Mouse (Mus musculus): ENCODE results near the gene Psme2. TPM values are rescaled to one million over a fixed set of nuclear protein-coding genes. Genes with fewer than 3 reads are reported as not detected.

Gene Psme2
- polyA plus RNA-seq, 1 experiment from 2014 or later: 222 TPM

GRCm38 (mm10) chr14:55584702-55585565 lies 6.0 kb downstream of the Psme2 start, which contains the start of gene Emc9:
Emc9 (minus strand) TSS chr14:55585302.
- peak within 1 kb of the TSS; percentile 85 for H3K9ac ChIP-seq (replicated peaks)
- no peaks in the 10 kb centered on the region for H3K27me3 ChIP-seq (ENCODE audit: insufficient read depth, low read length)
- ATAC-seq: peak; percentile 95
- no peak for TF ChIP-seq CTCF (IDR thresholded peaks at IDR 0.05; ENCODE audit: low read depth)
- peak within 1 kb of the TSS; percentile 94 for H3K27ac ChIP-seq (ENCODE audit: low read depth)
- H3K4me1 ChIP-seq (ENCODE audit: insufficient read depth): peaks cover 29% of the 10 kb centered on the region
- H3K4me3 ChIP-seq (ENCODE audit: low read depth, low read length): peak within 1 kb of the TSS; percentile 81
- 2% methylated on average over 43 of the region's 43 CpGs for WGBS (ENCODE audit: insufficient replicate concordance)
- peaks cover 29% of the 10 kb centered on the region for H3K36me3 ChIP-seq (replicated peaks; ENCODE audit: insufficient read depth, low read length)
- H3K4me2 ChIP-seq (ENCODE audit: low read depth, low read length): peak within 1 kb of the TSS; percentile 97
- peak; percentile 87 for DNase-seq
- no peaks in the 10 kb centered on the region for H3K9me3 ChIP-seq (ENCODE audit: low read length)

GRCm38 (mm10) chr14:55584303-55584701 lies 6.6 kb downstream of the Psme2 start:
- Histone ChIP-seq H3K4me3 (ENCODE audit: low read depth, low read length) (peak overlapping the region; percentile 81), H3K36me3 (replicated peaks; ENCODE audit: insufficient read depth, low read length) (peaks cover 34% of the 10 kb centered on the region), H3K4me2 (ENCODE audit: low read depth, low read length) (peak overlapping the region; percentile 97), H3K9me3 (ENCODE audit: low read length) (no peaks in the 10 kb centered on the region), H3K27ac (ENCODE audit: low read depth) (peak overlapping the region; percentile 94), H3K4me1 (ENCODE audit: insufficient read depth) (peaks cover 28% of the 10 kb centered on the region), H3K27me3 (ENCODE audit: insufficient read depth, low read length) (no peaks in the 10 kb centered on the region), H3K9ac (replicated peaks) (peak overlapping the region; percentile 85)
- TF ChIP-seq CTCF (IDR thresholded peaks at IDR 0.05; ENCODE audit: low read depth) (no peak), EP300 (IDR thresholded peaks at IDR 0.05; ENCODE audit: low read depth) (no peak)
- no peak for DNase-seq
- 30% methylated on average over 5 of the region's 5 CpGs for WGBS (ENCODE audit: insufficient replicate concordance)
- no peak for ATAC-seq

DNA sequence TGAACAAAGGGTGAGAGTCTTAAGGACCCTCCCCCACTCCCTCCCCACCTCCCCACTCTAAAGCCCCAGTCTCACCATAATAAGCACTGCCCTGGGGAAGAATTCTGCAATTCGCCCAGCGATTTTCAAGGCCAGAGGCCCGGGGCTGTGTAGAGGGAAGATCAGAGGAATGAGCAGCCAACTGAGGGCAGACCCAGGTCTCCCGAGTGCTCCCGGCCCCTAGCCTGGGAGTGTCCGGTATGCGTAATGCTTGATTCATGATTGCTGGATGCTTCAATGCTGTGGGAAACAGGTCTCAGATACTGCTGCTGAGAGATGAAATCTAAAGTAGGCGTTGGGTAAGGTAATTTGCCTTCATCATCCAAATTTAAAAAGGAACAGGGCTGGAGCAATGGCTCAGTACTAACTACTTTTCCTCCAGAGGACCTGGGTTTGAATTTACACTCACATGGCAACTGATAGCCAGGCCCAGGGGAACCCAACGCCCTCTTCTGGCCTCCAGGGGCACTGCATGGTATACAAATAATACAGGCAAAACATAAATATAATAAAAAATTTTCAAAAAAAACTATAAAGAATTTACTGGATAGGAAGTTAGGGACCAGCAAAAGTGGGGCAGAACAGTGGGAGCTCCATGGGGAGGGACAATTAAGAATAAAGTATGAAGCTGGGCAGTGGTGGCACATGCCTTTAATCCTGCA lies 8.8 kb downstream of the Psme2 start:
- no peak for DNase-seq
- peaks cover 40% of the 10 kb centered on the region for H3K4me1 ChIP-seq (ENCODE audit: insufficient read depth)
- no peaks in the 10 kb centered on the region for H3K9me3 ChIP-seq (ENCODE audit: low read length)
- 78% methylated on average over 9 of the region's 9 CpGs for WGBS (ENCODE audit: insufficient replicate concordance)
- no peak overlapping the region for H3K27ac ChIP-seq (ENCODE audit: low read depth)
- no peak overlapping the region for H3K4me3 ChIP-seq (ENCODE audit: low read depth, low read length)
- TF ChIP-seq CTCF (IDR thresholded peaks at IDR 0.05; ENCODE audit: low read depth): peak; percentile 65
- TF ChIP-seq EP300 (IDR thresholded peaks at IDR 0.05; ENCODE audit: low read depth): no peak
- no peak overlapping the region for H3K4me2 ChIP-seq (ENCODE audit: low read depth, low read length)
- H3K27me3 ChIP-seq (ENCODE audit: insufficient read depth, low read length): no peaks in the 10 kb centered on the region
- H3K36me3 ChIP-seq (replicated peaks; ENCODE audit: insufficient read depth, low read length): peaks cover 22% of the 10 kb centered on the region
- no peak for ATAC-seq
- no peak overlapping the region for H3K9ac ChIP-seq (replicated peaks)

DNA sequence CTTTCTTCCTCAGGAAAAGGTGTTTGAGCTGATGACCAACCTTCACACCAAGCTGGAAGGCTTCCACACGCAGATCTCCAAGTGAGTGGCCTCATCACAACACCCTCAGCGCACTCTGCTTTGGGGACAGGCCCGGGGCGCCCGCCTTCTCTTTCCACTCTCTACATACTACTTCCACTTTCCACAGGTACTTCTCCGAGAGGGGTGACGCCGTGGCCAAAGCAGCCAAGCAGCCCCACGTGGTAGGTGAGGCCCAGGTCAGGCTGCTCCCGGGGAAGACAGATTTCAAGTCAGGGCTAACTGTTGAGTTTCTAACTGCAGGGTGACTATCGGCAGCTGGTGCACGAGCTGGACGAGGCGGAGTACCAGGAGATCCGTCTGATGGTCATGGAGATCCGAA lies 10.2 kb downstream of the Psme2 start:
- Histone ChIP-seq H3K27me3 (ENCODE audit: insufficient read depth, low read length) (no peaks in the 10 kb centered on the region), H3K9ac (replicated peaks) (no peak overlapping the region), H3K4me2 (ENCODE audit: low read depth, low read length) (no peak overlapping the region), H3K4me1 (ENCODE audit: insufficient read depth) (peaks cover 31% of the 10 kb centered on the region), H3K27ac (ENCODE audit: low read depth) (no peak overlapping the region), H3K36me3 (replicated peaks; ENCODE audit: insufficient read depth, low read length) (peaks cover 22% of the 10 kb centered on the region), H3K4me3 (ENCODE audit: low read depth, low read length) (no peak overlapping the region), H3K9me3 (ENCODE audit: low read length) (no peaks in the 10 kb centered on the region)
- ATAC-seq (no peak), DNase-seq (no peak)
- TF ChIP-seq EP300 (IDR thresholded peaks at IDR 0.05; ENCODE audit: low read depth): no peak
- TF ChIP-seq CTCF (IDR thresholded peaks at IDR 0.05; ENCODE audit: low read depth): no peak
- WGBS (ENCODE audit: insufficient replicate concordance): 90% methylated on average over 16 of the region's 16 CpGs

GRCm38 (mm10) chr14:55579511-55580496 lies 11.1 kb downstream of the Psme2 start:
- Histone ChIP-seq H3K4me2 (ENCODE audit: low read depth, low read length) (peak overlapping the region; percentile 96; the same call in 1 of the 2 replicates), H3K4me3 (ENCODE audit: low read depth, low read length) (no peak overlapping the region), H3K27ac (ENCODE audit: low read depth) (no peak overlapping the region), H3K27me3 (ENCODE audit: insufficient read depth, low read length) (no peaks in the 10 kb centered on the region), H3K36me3 (replicated peaks; ENCODE audit: insufficient read depth, low read length) (peaks cover 22% of the 10 kb centered on the region), H3K4me1 (ENCODE audit: insufficient read depth) (peaks cover 30% of the 10 kb centered on the region), H3K9ac (replicated peaks) (no peak overlapping the region), H3K9me3 (ENCODE audit: low read length) (no peaks in the 10 kb centered on the region)
- no peak for TF ChIP-seq EP300 (IDR thresholded peaks at IDR 0.05; ENCODE audit: low read depth)
- no peak for TF ChIP-seq CTCF (IDR thresholded peaks at IDR 0.05; ENCODE audit: low read depth)
- 87% methylated on average over 23 of the region's 23 CpGs for WGBS (ENCODE audit: insufficient replicate concordance)
- ATAC-seq (no peak), DNase-seq (no peak)

Measured in liver, postnatal 0 days (tissue).